Mouse (Mus musculus) activated CD4-positive, CD25-positive, alpha-beta regulatory T cell (primary cell): ENCODE measurements around the gene Jmjd7. TPM values are rescaled to one million over a fixed set of nuclear protein-coding genes. Genes with fewer than 3 reads are reported as not detected.

Source experiments
- polyA plus RNA-seq, 2 experiments: library from polyadenylated mRNA; unstranded; fragments of 100-300 nt; shearing (Covaris generic); gene quantifications; one replicate each; pipeline ENCODE4 v1.2.1; 2017

Gene Jmjd7
- 10 to 100 TPM; 20.0 to 23.6 TPM for polyA plus RNA-seq

DNA sequence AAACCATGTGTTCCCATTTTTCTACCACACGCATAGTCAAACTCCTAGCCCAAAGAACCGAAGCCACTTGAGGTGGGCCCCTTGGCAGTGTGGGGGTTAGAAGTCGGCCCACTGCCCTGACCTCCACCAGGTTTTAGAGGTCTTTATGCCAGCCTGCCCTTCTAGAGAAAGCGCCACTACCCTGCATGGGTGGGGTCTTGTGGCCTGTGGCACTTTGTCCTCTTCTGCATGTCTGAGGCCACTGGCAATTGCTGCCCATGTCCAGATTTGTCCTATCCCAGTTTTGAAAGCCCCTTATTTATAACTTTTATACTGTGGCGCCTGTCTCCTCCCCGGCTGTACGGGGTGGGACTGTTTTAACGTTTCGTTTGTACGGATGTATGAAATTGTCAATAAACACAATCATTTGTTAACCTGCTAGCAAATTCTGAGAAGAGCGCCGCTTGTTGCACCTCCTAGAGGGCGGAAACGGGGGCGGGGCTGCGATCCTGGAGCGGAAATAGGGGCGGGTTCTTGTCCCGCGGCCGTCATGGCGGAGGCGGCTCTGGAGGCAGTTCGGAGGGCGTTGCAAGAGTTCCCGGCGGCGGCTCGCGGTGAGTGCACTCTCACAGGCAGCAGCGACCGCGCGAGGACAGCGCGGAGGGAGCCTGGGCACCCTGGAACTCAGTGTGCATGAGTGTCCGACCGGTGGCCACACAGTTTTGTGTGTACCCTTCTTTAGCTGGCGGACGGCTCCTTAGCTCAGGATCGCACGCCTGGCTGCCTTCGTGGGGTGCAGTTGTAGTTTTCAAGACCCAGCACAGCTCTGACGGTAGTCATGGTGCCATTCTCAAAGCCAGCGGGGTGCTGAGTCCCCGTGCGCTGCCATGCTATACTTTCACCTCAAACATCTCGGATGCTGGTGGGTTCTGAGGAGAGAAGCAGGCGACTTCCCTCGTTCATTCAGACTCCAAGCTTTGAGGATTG is at the start of gene Jmjd7, which contains the start of gene Gm28042:
Gene Jmjd7, plus strand, starts transcription at position 500 of the 966 bp plus-strand sequence.
Gene Gm28042, plus strand, starts transcription at position 510 of the 966 bp plus-strand sequence.

DNA sequence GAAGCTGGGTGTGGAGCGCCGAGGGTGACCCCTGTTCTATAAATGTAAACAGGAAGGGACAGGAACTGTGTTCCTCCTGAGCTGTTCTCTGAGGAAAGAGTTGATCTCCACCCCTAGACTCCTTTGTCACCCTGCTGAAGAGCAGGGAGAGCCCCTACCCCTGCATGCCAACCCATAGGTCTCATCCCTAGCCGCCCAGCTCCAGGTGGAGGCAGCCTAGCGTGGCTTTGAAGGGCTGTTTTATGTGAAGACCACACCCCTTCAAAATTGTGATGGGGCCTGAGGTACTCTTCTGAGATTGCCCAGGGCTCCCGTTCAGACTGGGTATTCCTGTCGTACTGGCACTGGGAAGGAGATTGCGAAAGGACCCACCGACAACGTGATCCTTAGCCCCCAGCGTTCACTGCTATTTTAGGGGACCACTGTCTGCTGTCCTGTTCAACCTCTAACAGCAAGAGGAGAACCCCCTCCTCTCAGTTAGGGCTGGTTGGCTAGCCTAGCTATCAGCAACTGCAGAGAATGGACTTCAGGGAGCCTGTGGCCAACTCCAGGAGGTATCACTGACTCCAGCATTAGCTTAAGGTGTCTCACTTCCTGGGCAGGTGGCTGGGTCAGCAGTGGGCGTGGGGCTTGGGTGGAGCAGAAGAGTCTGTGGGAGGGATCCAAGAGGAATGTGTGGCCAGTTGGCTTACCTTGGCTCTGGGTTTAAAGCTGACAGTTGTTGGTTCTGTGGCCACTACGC is 5.6 kb downstream of the Jmjd7 start, which contains the start of gene Pla2g4b:
Gene Pla2g4b, plus strand, starts transcription at position 692 of the 742 bp plus-strand sequence.

Other genes starting within 250 kb of the Jmjd7 start
- gene Rpap1, start 239.9 kb upstream of the Jmjd7 start, polyA plus RNA-seq = 10 to 100 TPM; 17.8 to 24.4 TPM
- 1 to 10 TPM; 4.4 to 6.4 TPM for gene Tyro3, start 229.8 kb upstream of the Jmjd7 start, polyA plus RNA-seq
- 10 to 100 TPM; 23.3 to 23.8 TPM for gene Mga, start 130.3 kb upstream of the Jmjd7 start, polyA plus RNA-seq
- gene Mapkbp1, start 54.8 kb upstream of the Jmjd7 start, polyA plus RNA-seq = 1 to 10 TPM; 2.4 to 5.8 TPM
- 1 to 10 TPM; 1.5 to 6.1 TPM for gene Gm28042, start within 50 bp of the Jmjd7 start, polyA plus RNA-seq
- gene Pla2g4b, start 5.9 kb downstream of the Jmjd7 start, polyA plus RNA-seq = 1 to 10 TPM; 1.0 to 1.7 TPM
- gene Ehd4, start 127.1 kb downstream of the Jmjd7 start, polyA plus RNA-seq = 10 to 100 TPM in 1 of 2 experiments, 1 to 10 TPM in 1; 9.4 to 30.4 TPM
- under 1 TPM in 1 of 2 experiments, not detected in 1; 0.23 TPM for gene Pla2g4e, start 217.9 kb downstream of the Jmjd7 start, polyA plus RNA-seq